Mouse (Mus musculus) fibroblast of lung, adult 2 months (primary cell): Measurements from ENCODE around the gene Rnf144a.

Experiments used
- DNase-seq: peaks from one replicate; pipeline ENCODE4 v3.0.0-alpha.2; 2011; ENCODE audit warnings: low read depth

Rnf144a gene

GRCm38 (mm10) chr12:26367361-26367760, 47.7 kb downstream of the Rnf144a start:
- DNase-seq: no peak

- no peak for DNase-seq
These were observed 48.7 kb downstream of the Rnf144a start for GRCm38 (mm10) chr12:26366372-26366771.

- no peak for DNase-seq
These were observed 49.3 kb downstream of the Rnf144a start for GRCm38 (mm10) chr12:26365531-26366315.

- DNase-seq: no peak
These were observed 50.2 kb downstream of the Rnf144a start for GRCm38 (mm10) chr12:26364822-26365221.

GRCm38 (mm10) chr12:26360946-26361523, 54.0 kb downstream of the Rnf144a start:
- no peak for DNase-seq

- no peak for DNase-seq
These were observed 55.2 kb downstream of the Rnf144a start for GRCm38 (mm10) chr12:26359817-26360216.

GRCm38 (mm10) chr12:26359241-26359640, 55.8 kb downstream of the Rnf144a start:
- DNase-seq: no peak

GRCm38 (mm10) chr12:26357246-26357645, 57.8 kb downstream of the Rnf144a start:
- DNase-seq: no peak

GRCm38 (mm10) chr12:26356191-26356590, 58.9 kb downstream of the Rnf144a start:
- DNase-seq: no peak

GRCm38 (mm10) chr12:26351321-26351720, 63.7 kb downstream of the Rnf144a start:
- DNase-seq: no peak

GRCm38 (mm10) chr12:26344408-26344807, 70.6 kb downstream of the Rnf144a start:
- no peak for DNase-seq

GRCm38 (mm10) chr12:26343131-26343530, 71.9 kb downstream of the Rnf144a start:
- DNase-seq: no peak

- DNase-seq: no peak
These were observed 72.4 kb downstream of the Rnf144a start for GRCm38 (mm10) chr12:26342663-26343062.

GRCm38 (mm10) chr12:26342086-26342485, 73.0 kb downstream of the Rnf144a start:
- DNase-seq: no peak

- no peak for DNase-seq
These were observed 74.4 kb downstream of the Rnf144a start for GRCm38 (mm10) chr12:26340621-26341020.

GRCm38 (mm10) chr12:26339886-26340285, 75.2 kb downstream of the Rnf144a start:
- no peak for DNase-seq

- no peak for DNase-seq
These were observed 75.9 kb downstream of the Rnf144a start for GRCm38 (mm10) chr12:26339181-26339580.

- DNase-seq: no peak
These were observed 81.4 kb downstream of the Rnf144a start for GRCm38 (mm10) chr12:26333678-26334077.

- peak; percentile 69 for DNase-seq
These were observed 84.0 kb downstream of the Rnf144a start for GRCm38 (mm10) chr12:26331048-26331447.

- peak; percentile 57 for DNase-seq
These were observed 85.3 kb downstream of the Rnf144a start for GRCm38 (mm10) chr12:26329756-26330155.

- peak; percentile 72 for DNase-seq
These were observed 85.9 kb downstream of the Rnf144a start for GRCm38 (mm10) chr12:26329031-26329675.

- DNase-seq: no peak
These were observed 91.2 kb downstream of the Rnf144a start for GRCm38 (mm10) chr12:26323783-26324364.

GRCm38 (mm10) chr12:26316261-26316660, 98.8 kb downstream of the Rnf144a start:
- peak; percentile 61 for DNase-seq
